Mouse (Mus musculus): ENCODE measurements around the gene Fbxl8.

DNA sequence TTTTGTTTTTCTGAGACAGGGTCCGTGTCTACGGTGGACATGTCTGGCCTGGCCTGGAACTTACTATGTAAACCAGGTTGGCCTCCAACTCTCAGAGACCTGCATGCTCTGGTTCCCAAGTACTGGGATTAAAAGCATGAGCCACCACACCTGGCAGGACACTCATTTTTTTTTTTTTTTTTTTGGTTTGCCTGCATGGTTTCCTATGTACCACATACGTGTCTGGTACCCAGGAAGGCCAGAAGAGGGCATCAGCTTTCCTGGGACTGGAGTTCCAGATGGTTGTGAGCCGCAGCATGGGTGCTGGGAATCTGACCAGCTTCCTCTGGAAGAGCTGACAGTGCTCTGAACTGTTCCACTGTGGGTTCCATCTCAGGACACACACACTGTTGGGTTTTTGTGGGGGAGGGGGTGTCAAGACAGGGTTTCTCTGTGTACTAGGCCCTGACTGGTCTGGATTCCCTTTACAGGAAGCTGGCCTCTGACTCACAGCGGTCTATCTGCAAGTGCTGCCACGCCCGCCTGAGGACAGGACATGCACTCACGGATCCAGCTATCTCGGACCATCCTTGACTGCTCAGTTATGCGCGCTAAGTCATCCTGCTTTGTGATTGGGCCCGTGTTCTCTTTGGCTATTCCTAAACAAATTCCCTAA, 3.0 kb upstream of the Fbxl8 start:
- TF ChIP-seq E2F4 (IDR thresholded peaks at IDR 0.05; ENCODE audit: insufficient read depth) (no peak), POLR2A (IDR thresholded peaks at IDR 0.05; ENCODE audit: insufficient read length, low read depth) (no peak), MYOD1 (IDR thresholded peaks at IDR 0.05; ENCODE audit: control insufficient read depth in 1 of 3, insufficient read length in 2 of 3, low read depth in 2 of 3) (no peak), USF1 (IDR thresholded peaks at IDR 0.05; ENCODE audit: low read depth) (no peak), MYOG (IDR thresholded peaks at IDR 0.05; ENCODE audit: control insufficient read depth in 1 of 3, insufficient read depth in 1 of 3, insufficient read length in 2 of 3, low read depth in 2 of 3) (no peak), SRF (IDR thresholded peaks at IDR 0.05; ENCODE audit: control insufficient read depth, insufficient read length, low read depth) (no peak), MAX (IDR thresholded peaks at IDR 0.05; ENCODE audit: low read depth) (no peak), TCF3 (IDR thresholded peaks at IDR 0.05; ENCODE audit: insufficient read length, low read depth) (no peak), POLR2AphosphoS2 (IDR thresholded peaks at IDR 0.05; ENCODE audit: insufficient read length, low read depth) (no peak), CEBPB (IDR thresholded peaks at IDR 0.05; ENCODE audit: insufficient read depth, poor library complexity, severe bottlenecking) (no peak), TCF12 (IDR thresholded peaks at IDR 0.05; ENCODE audit: insufficient read depth, poor library complexity, severe bottlenecking) (no peak)

All from myocyte (in vitro differentiated cells).